Mouse (Mus musculus) liver, adult 2 months (tissue): ENCODE results near the gene 1700016D06Rik. TPM values are rescaled to one million over a fixed set of nuclear protein-coding genes. Genes with fewer than 3 reads are reported as not detected.

Source experiments
- DNase-seq: peaks from one replicate; pipeline ENCODE4 v3.0.0-alpha.2; 2011; ENCODE audit warnings: low read depth, low spot score; ENCODE audit errors: extremely low read depth
- H3K27ac ChIP-seq: fragments of 200-500 bp; replicated peaks from 2 replicates; pipeline ENCODE4 v1.5.1; 2012; ENCODE audit warnings: low read depth, mild to moderate bottlenecking, control low read depth, inconsistent platforms, low read length; ENCODE audit not compliant: insufficient read depth
- H3K27me3 ChIP-seq: fragments of 200-500 bp; 2 replicates; pipeline ENCODE4 v1.6.1; 2012; ENCODE audit warnings: mild to moderate bottlenecking, moderate library complexity, low read length, inconsistent platforms; ENCODE audit not compliant: control insufficient read depth, insufficient read depth
- H3K36me3 ChIP-seq: fragments of 200-500 bp; 2 replicates; pipeline ENCODE4 v1.6.1; 2012; ENCODE audit warnings: low read length, inconsistent platforms; ENCODE audit not compliant: control insufficient read depth, insufficient read depth
- H3K4me1 ChIP-seq: fragments of 200-500 bp; 2 replicates; pipeline ENCODE4 v1.6.1; 2011; ENCODE audit warnings: low read length; ENCODE audit not compliant: control insufficient read depth, insufficient read depth
- H3K4me3 ChIP-seq: fragments of 200-500 bp; 2 replicates; pipeline ENCODE4 v1.5.1; 2011; ENCODE audit warnings: low read depth, mild to moderate bottlenecking, control low read depth, low read length, moderate library complexity; ENCODE audit not compliant: insufficient read depth
- H3K79me2 ChIP-seq: fragments of 200-500 bp; 2 replicates; pipeline ENCODE4 v1.6.1; 2012; ENCODE audit warnings: inconsistent platforms, mild to moderate bottlenecking, low read length, moderate library complexity; ENCODE audit not compliant: control insufficient read depth, insufficient read depth
- H3K9ac ChIP-seq: fragments of 200-500 bp; 2 replicates; pipeline ENCODE4 v1.6.1; 2012; ENCODE audit warnings: low read depth, mild to moderate bottlenecking, control low read depth, inconsistent platforms, low read length
- CTCF ChIP-seq: fragments of 200-500 bp; IDR thresholded peaks from 2 replicates; pipeline ENCODE4 v1.5.1; 2011; ENCODE audit warnings: low read depth, low read length, control low read depth
- POLR2A ChIP-seq: fragments of 200-500 bp; IDR thresholded peaks from 2 replicates; pipeline ENCODE4 v1.6.1; 2011; ENCODE audit warnings: low read length, control low read depth; ENCODE audit not compliant: insufficient read depth; ENCODE audit errors: extremely low read depth
- WGBS: fragments of 180-500 bp; shearing (Covaris S2); methylation state at CpG from one replicate; pipeline ENCODE4 v1.1.7; 2018; 5-methylcytosine and 5-hydroxymethylcytosine counted together
- polyA plus RNA-seq: library from polyadenylated mRNA; depleted of rRNA; stranded (reverse); fragments of >200 nt; gene quantifications from 2 replicates; pipeline ENCODE4 v1.2.3, GENCODE M21; 2012
- total RNA-seq: library from RNA; depleted of rRNA; stranded (reverse); fragments of >200 nt; gene quantifications from 2 replicates; pipeline ENCODE4 v1.2.3, GENCODE M21; 2014

Gene 1700016D06Rik
- total and polyA plus RNA-seq, 2 experiments: not detected

- Histone ChIP-seq H3K27me3 (no peaks in the 10 kb centered on the region), H3K4me1 (peaks cover 13% of the 10 kb centered on the region), H3K9ac (peak overlapping the region; percentile 64), H3K27ac (no peak overlapping the region), H3K79me2 (peaks cover 7% of the 10 kb centered on the region; the same call in 1 of the 2 replicates), H3K36me3 (no peaks in the 10 kb centered on the region), H3K4me3 (peak overlapping the region; percentile 97; the same call in 1 of the 2 replicates)
- no peak for TF ChIP-seq CTCF
- 11% methylated on average over 22 of the region's 22 CpGs for WGBS
- DNase-seq: no peak
Observed at GRCm38 (mm10) chr8:11727273-11727650, 26.4 kb upstream of the 1700016D06Rik start.

GRCm38 (mm10) chr8:11717194-11717593 lies 16.3 kb upstream of the 1700016D06Rik start:
- Histone ChIP-seq H3K79me2 (no peaks in the 10 kb centered on the region), H3K4me1 (0 out of 2 replicates have a peak, but pooled peaks cover 4% of the 10 kb centered on the region), H3K9ac (no peak overlapping the region), H3K27me3 (no peaks in the 10 kb centered on the region), H3K4me3 (no peak overlapping the region), H3K36me3 (no peaks in the 10 kb centered on the region), H3K27ac (no peak overlapping the region)
- 83% methylated on average over 4 of the region's 4 CpGs for WGBS
- DNase-seq: no peak
- TF ChIP-seq CTCF (no peak), POLR2A (no peak)

- H3K27me3 ChIP-seq: no peaks in the 10 kb centered on the region
- H3K36me3 ChIP-seq: no peaks in the 10 kb centered on the region
- 92% methylated on average over 6 of the region's 6 CpGs for WGBS
- H3K79me2 ChIP-seq: no peaks in the 10 kb centered on the region
- DNase-seq: no peak
- H3K4me3 ChIP-seq: no peak overlapping the region
- no peak overlapping the region for H3K9ac ChIP-seq
- H3K4me1 ChIP-seq: peaks cover 9% of the 10 kb centered on the region
- TF ChIP-seq CTCF (peak; percentile 30; the same call in 1 of the 2 replicates), POLR2A (no peak)
- H3K27ac ChIP-seq: no peak overlapping the region
Observed at GRCm38 (mm10) chr8:11712244-11712643, 11.4 kb upstream of the 1700016D06Rik start.

- Histone ChIP-seq H3K27me3 (no peaks in the 10 kb centered on the region), H3K27ac (peak overlapping the region; percentile 25; the same call in 1 of the 2 replicates), H3K36me3 (no peaks in the 10 kb centered on the region), H3K9ac (no peak overlapping the region), H3K4me1 (peaks cover 5% of the 10 kb centered on the region), H3K79me2 (no peaks in the 10 kb centered on the region), H3K4me3 (no peak overlapping the region)
- TF ChIP-seq CTCF (0 out of 2 replicates have a peak, but pooled peaks have one; percentile 5), POLR2A (no peak)
- peak; percentile 76 for DNase-seq
- WGBS: 22% methylated on average over 5 of the region's 5 CpGs
Observed at GRCm38 (mm10) chr8:11710415-11710814, 9.6 kb upstream of the 1700016D06Rik start.

- H3K9ac ChIP-seq: no peak overlapping the region
- no peaks in the 10 kb centered on the region for H3K79me2 ChIP-seq
- WGBS: 36% methylated on average over 3 of the region's 3 CpGs
- no peaks in the 10 kb centered on the region for H3K36me3 ChIP-seq
- no peak overlapping the region for H3K27ac ChIP-seq
- TF ChIP-seq CTCF (no peak), POLR2A (no peak)
- no peaks in the 10 kb centered on the region for H3K27me3 ChIP-seq
- H3K4me3 ChIP-seq: no peak overlapping the region
- H3K4me1 ChIP-seq: peaks cover 5% of the 10 kb centered on the region
- peak; percentile 75 for DNase-seq
Observed at GRCm38 (mm10) chr8:11709542-11709941, 8.7 kb upstream of the 1700016D06Rik start.

- Histone ChIP-seq H3K4me1 (peaks cover 5% of the 10 kb centered on the region), H3K79me2 (no peaks in the 10 kb centered on the region), H3K36me3 (no peaks in the 10 kb centered on the region), H3K27me3 (no peaks in the 10 kb centered on the region), H3K4me3 (no peak overlapping the region), H3K27ac (no peak overlapping the region), H3K9ac (no peak overlapping the region)
- TF ChIP-seq POLR2A (no peak), CTCF (no peak)
- peak; percentile 32 for DNase-seq
- 18% methylated on average over 2 of the region's 2 CpGs for WGBS
Observed at GRCm38 (mm10) chr8:11708815-11709214, 8.0 kb upstream of the 1700016D06Rik start.
